Mouse (Mus musculus) bone marrow, adult 2 months (tissue): Measurements from ENCODE around the gene Gm1043.

Experiments used
- CTCF ChIP-seq: fragments of 200-500 bp; IDR thresholded peaks from 2 replicates; pipeline ENCODE4 v1.5.1; 2011; ENCODE audit warnings: low read length, control low read depth; ENCODE audit not compliant: control insufficient read depth, insufficient read depth
- POLR2A ChIP-seq: fragments of 200-500 bp; IDR thresholded peaks from 2 replicates; pipeline ENCODE4 v1.6.1; 2011; ENCODE audit warnings: low read depth, mild to moderate bottlenecking, control low read depth, low read length, borderline replicate concordance; ENCODE audit not compliant: control insufficient read depth

DNA sequence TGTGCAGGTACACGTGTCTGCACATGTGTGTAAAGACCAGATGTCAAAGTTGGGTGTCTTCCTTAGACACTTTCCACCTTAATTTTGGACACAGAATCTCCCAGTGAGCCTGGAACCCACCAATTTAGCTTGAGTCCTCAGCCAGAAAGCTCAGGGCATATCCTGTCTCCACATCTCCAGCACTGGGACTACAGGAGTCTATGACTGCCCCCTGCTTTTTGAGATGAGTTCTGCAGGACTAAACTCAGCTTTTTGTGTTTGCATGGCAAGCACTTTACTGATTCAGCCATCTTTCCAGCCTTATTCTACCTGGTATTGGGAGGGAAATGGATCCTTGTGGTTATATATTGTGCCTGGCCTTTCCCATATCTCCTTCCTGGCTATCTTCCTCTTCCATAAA is 120.2 kb downstream of the Gm1043 start:
- TF ChIP-seq POLR2A (no peak), CTCF (no peak)
